Mouse (Mus musculus) adrenal gland (tissue): Measurements from ENCODE around the gene Rrp15.

Experiments used
- intact Hi-C: fragments of 180-260 bp; cut with DNase I; formaldehyde crosslinking; loops from one replicate; pipeline ENCODE4 v1.15.1; 2025

The Rrp15 gene

DNA sequence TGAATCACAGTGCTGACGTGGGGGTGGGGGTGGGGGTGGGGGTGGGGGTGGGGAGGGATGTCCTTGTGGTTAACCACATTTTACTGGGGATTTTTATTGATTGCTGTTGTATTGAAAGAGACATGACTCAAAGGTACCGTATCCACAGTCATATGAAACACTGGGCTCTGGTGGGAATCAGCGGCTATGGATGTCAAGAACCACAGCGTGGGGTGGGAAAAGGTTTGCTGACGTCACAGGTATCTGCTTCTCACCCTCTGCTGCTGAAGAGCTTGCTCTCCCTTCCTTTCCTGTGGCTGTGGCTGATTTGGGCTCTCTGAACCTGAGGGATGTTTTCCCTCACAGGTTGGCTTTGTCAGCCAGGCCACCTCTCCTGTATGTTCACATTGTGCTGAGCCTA lies 73.0 kb downstream of the Rrp15 start:
- intact Hi-C loops, result no loop called here

DNA sequence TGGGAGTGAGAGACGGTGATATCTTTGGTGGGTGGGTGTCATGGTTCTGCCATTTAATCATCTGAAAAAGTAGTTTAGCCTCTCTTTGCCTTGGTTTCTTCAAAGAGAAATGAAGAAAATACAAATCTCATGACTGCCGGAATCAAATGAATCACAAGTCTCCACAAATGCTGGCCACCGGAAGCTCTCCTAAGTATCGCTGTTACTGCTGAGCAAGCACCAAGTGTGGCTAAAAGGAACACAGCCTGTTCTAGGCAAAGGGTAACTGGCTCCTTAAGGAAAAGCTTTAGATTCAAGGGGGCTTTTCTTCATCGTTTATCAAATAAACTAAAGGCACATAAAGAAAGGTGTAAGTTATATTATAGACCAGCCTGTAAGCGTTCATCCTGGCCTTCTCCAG lies 73.9 kb downstream of the Rrp15 start:
- intact Hi-C loops, result no loop called here

DNA sequence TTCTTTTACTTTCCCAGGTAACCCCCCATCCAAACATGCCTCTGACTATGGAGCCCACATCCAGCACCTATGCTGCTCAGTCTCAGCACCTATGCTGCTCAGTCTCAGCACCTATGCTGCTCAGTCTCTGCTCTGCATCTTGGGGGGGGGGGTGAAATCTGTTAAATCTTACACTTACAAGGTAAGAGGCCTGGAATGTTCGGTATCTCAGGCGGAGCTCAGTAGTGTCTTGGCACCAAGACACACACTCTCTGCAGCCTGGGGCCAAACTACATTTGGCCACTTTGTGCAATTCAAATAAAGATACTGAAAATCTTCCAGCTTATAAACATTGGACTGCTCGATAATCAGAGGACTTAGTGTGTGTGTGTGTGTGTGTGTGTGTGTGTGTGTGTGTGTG lies 74.5 kb downstream of the Rrp15 start:
- intact Hi-C loops, result no loop called here

DNA sequence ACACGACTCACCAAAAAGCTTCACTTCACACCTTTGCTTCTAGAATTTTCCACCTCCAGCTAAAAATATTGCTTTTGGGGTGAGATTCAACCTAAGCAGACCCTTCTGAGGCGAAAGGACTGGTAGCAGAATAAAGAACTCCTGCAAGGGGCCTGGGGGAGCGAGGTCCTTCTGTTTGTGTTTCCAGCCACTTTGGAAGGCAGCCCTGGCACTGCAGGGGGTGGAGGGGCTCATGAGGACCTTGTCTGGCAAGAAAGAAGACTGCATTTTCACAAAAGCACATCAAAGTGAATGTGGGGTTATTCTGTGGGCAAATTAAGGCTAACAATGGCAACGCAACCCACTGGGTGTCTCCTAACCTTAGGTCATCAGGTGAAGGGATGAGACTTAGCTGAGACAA lies 76.0 kb downstream of the Rrp15 start:
- intact Hi-C loops, result no loop called here
